Mouse (Mus musculus): Measurements from ENCODE around the gene Ralb. TPM values are rescaled to one million over a fixed set of nuclear protein-coding genes. Genes with fewer than 3 reads are reported as not detected.

Gene Ralb
- polyA plus RNA-seq, 1 experiment from 2014 or later: 130 TPM

GRCm38 (mm10) chr1:119438105-119438637 is 66.4 kb downstream of the Ralb start:
- H3K9me3 ChIP-seq (replicated peaks; ENCODE audit: control insufficient read depth, low read length): no peaks in the 10 kb centered on the region
- H3K4me3 ChIP-seq (ENCODE audit: low read length): no peak overlapping the region
- no peaks in the 10 kb centered on the region for H3K27me3 ChIP-seq (ENCODE audit: control insufficient read depth, insufficient read depth, low read length)
- no peak overlapping the region for H3K4me2 ChIP-seq (ENCODE audit: low read depth, low read length)
- 89% methylated on average over 9 of the region's 9 CpGs for WGBS
- H3K9ac ChIP-seq (ENCODE audit: low read length): no peak overlapping the region
- no peak overlapping the region for H3K27ac ChIP-seq (ENCODE audit: low read length)
- no peaks in the 10 kb centered on the region for H3K36me3 ChIP-seq (ENCODE audit: control insufficient read depth, insufficient read depth)
- ATAC-seq (replicated peaks; ENCODE audit: extremely low read depth, insufficient read depth, low FRiP score): no peak
- no peaks in the 10 kb centered on the region for H3K4me1 ChIP-seq (ENCODE audit: control insufficient read depth, insufficient read depth, low read length)

- Histone ChIP-seq H3K36me3 (ENCODE audit: control insufficient read depth, insufficient read depth) (no peaks in the 10 kb centered on the region), H3K27ac (ENCODE audit: low read length) (no peak overlapping the region), H3K27me3 (ENCODE audit: control insufficient read depth, insufficient read depth, low read length) (no peaks in the 10 kb centered on the region), H3K4me1 (ENCODE audit: control insufficient read depth, insufficient read depth, low read length) (no peaks in the 10 kb centered on the region), H3K4me2 (ENCODE audit: low read depth, low read length) (no peak overlapping the region), H3K9me3 (replicated peaks; ENCODE audit: control insufficient read depth, low read length) (no peaks in the 10 kb centered on the region), H3K4me3 (ENCODE audit: low read length) (no peak overlapping the region), H3K9ac (ENCODE audit: low read length) (no peak overlapping the region)
- 62% methylated on average over 6 of the region's 6 CpGs for WGBS
- no peak for ATAC-seq (replicated peaks; ENCODE audit: extremely low read depth, insufficient read depth, low FRiP score)
Observed at GRCm38 (mm10) chr1:119437401-119437800, 67.2 kb downstream of the Ralb start.

DNA sequence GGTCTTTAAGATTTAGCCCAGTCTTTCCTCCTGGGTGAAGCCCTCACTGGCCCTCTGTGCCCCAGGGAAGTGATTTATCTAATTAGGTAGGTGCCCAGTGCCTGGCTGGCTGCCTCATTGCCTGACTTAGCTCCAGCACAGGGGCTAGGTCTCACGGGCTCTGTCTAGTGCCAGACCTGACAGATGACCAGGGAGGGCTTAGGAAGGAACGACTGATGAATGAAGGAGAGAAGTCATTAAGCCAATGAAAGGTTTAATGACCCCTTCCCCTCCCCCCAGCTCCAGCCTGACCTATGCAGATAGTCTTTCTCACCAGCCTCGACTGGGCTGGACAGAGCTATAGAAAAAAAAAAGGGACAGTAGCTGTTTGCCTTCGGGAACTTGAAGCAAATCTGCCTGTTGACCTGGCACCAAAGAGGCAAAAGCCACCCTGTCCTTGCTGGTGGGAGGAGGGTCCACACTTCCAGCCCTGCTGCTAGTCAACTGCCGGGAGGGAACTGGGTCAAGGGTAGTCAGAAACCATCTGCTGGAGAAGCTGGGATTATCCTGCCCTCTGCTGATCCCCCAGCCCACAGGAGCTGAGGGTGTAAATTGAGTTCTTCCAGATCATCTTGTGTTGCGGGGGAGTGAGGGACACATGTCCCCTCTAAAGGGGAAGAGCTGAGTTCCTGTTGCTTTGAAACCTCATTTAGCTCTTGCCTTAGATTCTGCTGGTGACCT is 80.3 kb downstream of the Ralb start:
- H3K4me3 ChIP-seq (ENCODE audit: low read length): no peak overlapping the region
- WGBS: 16% methylated on average over 6 of the region's 6 CpGs
- no peak for ATAC-seq (replicated peaks; ENCODE audit: extremely low read depth, insufficient read depth, low FRiP score)

GRCm38 (mm10) chr1:119423510-119423909 is 81.1 kb downstream of the Ralb start:
- 7% methylated on average over 14 of the region's 14 CpGs for WGBS
- ATAC-seq (replicated peaks; ENCODE audit: extremely low read depth, insufficient read depth, low FRiP score): 0 out of 2 replicates have a peak, but pooled peaks have one; percentile 33
- Histone ChIP-seq H3K36me3 (ENCODE audit: control insufficient read depth, insufficient read depth) (no peaks in the 10 kb centered on the region), H3K27ac (ENCODE audit: low read length) (no peak overlapping the region), H3K27me3 (ENCODE audit: control insufficient read depth, insufficient read depth, low read length) (peaks cover 51% of the 10 kb centered on the region), H3K9me3 (replicated peaks; ENCODE audit: control insufficient read depth, low read length) (no peaks in the 10 kb centered on the region), H3K9ac (ENCODE audit: low read length) (no peak overlapping the region), H3K4me3 (ENCODE audit: low read length) (no peak overlapping the region), H3K4me1 (ENCODE audit: control insufficient read depth, insufficient read depth, low read length) (peaks cover 16% of the 10 kb centered on the region), H3K4me2 (ENCODE audit: low read depth, low read length) (no peak overlapping the region)

More for the DNA sequence above, 80.3 kb downstream of the Ralb start:
- H3K4me2 ChIP-seq (ENCODE audit: low read depth, low read length): no peak overlapping the region
- H3K36me3 ChIP-seq (ENCODE audit: control insufficient read depth, insufficient read depth): no peaks in the 10 kb centered on the region
- peaks cover 43% of the 10 kb centered on the region for H3K27me3 ChIP-seq (ENCODE audit: control insufficient read depth, insufficient read depth, low read length)
- no peak overlapping the region for H3K27ac ChIP-seq (ENCODE audit: low read length)
- H3K9me3 ChIP-seq (replicated peaks; ENCODE audit: control insufficient read depth, low read length): no peaks in the 10 kb centered on the region
- H3K9ac ChIP-seq (ENCODE audit: low read length): no peak overlapping the region
- H3K4me1 ChIP-seq (ENCODE audit: control insufficient read depth, insufficient read depth, low read length): peaks cover 13% of the 10 kb centered on the region; the same call in 1 of the 2 replicates

DNA sequence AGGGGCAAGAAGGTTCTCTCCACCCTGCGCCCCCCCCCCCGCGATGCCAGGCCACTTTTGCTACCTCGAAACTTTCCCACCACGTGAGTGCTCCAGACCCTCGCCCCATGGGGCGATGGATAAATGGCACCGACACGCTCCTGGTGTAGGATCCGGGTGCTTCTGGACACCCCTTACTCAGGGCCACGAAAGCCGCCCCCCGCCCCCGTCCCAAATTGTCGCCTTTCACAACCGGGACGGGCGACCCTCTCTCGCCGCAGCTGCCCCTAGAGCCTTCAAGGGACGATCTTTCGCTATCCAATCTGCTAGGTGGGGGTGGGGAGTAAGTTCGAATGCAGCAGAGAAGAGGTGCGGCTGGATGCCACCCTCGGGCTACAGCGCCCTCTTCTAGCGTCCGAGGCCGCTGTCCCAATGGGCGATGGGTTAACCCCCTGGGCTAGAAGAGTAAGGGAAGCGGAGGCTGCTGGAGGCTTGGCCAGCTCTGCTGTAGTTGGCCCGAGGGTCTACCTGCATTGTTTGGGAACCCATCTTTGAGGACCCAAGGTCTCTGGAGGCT is 82.1 kb downstream of the Ralb start:
- Histone ChIP-seq H3K9ac (ENCODE audit: low read length) (peak overlapping the region; percentile 69), H3K4me2 (ENCODE audit: low read depth, low read length) (peak overlapping the region; percentile 100), H3K9me3 (replicated peaks; ENCODE audit: control insufficient read depth, low read length) (no peaks in the 10 kb centered on the region), H3K27ac (ENCODE audit: low read length) (no peak overlapping the region), H3K36me3 (ENCODE audit: control insufficient read depth, insufficient read depth) (no peaks in the 10 kb centered on the region), H3K4me1 (ENCODE audit: control insufficient read depth, insufficient read depth, low read length) (peaks cover 16% of the 10 kb centered on the region), H3K27me3 (ENCODE audit: control insufficient read depth, insufficient read depth, low read length) (peaks cover 61% of the 10 kb centered on the region), H3K4me3 (ENCODE audit: low read length) (peak overlapping the region; percentile 78)
- ATAC-seq (replicated peaks; ENCODE audit: extremely low read depth, insufficient read depth, low FRiP score): no peak
- WGBS: 1% methylated on average over 30 of the region's 32 CpGs

DNA sequence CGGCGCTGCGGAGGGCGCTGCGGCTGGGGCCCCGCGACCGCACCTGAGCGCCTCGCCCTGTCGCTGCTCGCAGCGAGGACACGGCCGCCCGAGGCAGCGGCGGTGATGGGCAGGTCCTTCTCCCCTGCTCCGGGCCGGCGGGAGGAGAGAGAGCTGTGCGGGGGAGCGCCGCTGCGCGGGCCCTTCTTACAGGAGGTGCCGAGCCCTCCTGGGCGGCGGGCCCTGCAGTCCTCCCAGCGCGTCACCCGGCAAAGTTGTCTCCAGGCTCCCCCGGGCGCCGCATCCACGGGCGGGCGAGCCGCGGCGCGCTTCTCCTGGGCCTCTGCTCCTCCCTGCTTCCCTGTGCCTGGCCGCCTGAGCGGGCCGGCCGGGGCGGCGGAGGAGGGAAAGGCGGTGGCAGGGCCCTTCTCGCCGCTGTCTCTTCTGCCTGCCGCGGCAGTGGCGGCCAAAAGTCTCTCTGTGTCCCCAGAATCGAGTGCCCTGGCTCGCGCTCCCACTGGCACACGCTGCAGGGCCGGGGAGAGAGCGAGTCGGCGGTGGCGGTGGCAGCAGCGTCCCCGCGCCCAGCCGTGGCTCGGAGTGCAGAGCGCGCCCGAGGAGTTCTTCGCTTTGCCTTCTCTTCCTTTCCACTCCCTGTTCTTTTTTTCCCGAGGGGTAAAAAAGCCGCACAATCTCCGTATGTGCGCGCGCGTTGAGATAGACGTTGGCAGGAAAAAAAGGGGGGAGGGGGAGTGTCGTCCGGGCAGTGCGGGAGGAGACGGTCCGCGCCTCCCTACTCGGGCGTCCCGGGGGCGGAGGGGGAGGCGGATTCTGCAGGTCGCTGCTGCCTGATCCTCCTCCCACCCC is 82.8 kb downstream of the Ralb start, which contains the start of gene Inhbb:
Gene Inhbb, minus strand, starts transcription at position 673 of the 846 bp plus-strand sequence.
- H3K4me1 ChIP-seq (ENCODE audit: control insufficient read depth, insufficient read depth, low read length): peaks cover 16% of the 10 kb centered on the region
- no peak within 1 kb of the TSS for H3K27ac ChIP-seq (ENCODE audit: low read length)
- ATAC-seq (replicated peaks; ENCODE audit: extremely low read depth, insufficient read depth, low FRiP score): peak; percentile 24; the same call in 1 of the 2 replicates
- H3K9me3 ChIP-seq (replicated peaks; ENCODE audit: control insufficient read depth, low read length): no peaks in the 10 kb centered on the region
- peak within 1 kb of the TSS; percentile 69 for H3K9ac ChIP-seq (ENCODE audit: low read length)
- peak within 1 kb of the TSS; percentile 100 for H3K4me2 ChIP-seq (ENCODE audit: low read depth, low read length)
- WGBS: under 1% methylated on average over 74 of the region's 92 CpGs
- H3K36me3 ChIP-seq (ENCODE audit: control insufficient read depth, insufficient read depth): no peaks in the 10 kb centered on the region
- H3K4me3 ChIP-seq (ENCODE audit: low read length): peak within 1 kb of the TSS; percentile 78
- peaks cover 68% of the 10 kb centered on the region for H3K27me3 ChIP-seq (ENCODE audit: control insufficient read depth, insufficient read depth, low read length)

DNA sequence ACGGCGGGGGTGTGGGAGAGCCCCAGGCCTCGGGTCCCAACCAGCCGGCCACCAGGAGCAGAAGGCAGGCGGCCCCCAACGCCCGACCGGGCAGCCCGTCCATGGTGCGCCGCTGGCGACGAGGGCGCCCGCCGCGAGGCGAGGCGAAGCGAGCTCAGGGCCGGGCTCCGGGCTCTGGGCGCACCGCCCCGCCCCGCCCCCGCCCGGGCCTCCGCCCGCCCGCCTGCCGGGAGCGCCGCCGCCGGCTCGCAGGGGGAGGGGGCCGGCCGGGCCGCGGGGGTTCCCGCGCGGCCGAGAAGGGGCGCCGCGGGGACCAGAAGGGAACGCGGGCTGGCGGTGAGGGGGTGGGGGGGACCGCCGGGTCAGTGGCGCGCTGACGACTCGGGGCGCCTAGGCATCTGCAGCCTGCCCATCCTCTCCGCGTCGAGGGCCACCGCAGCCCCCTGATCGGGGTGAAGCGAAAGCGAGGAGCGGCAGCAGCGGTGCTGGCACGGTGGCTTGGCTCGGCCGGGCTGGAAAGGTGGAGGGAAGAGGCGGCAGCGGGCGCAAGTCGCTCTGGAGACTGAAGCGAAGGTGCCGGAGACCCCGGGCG is 83.5 kb downstream of the Ralb start:
- Histone ChIP-seq H3K4me3 (ENCODE audit: low read length) (peak overlapping the region; percentile 78), H3K4me2 (ENCODE audit: low read depth, low read length) (peak overlapping the region; percentile 100), H3K9ac (ENCODE audit: low read length) (peak overlapping the region; percentile 69), H3K4me1 (ENCODE audit: control insufficient read depth, insufficient read depth, low read length) (peaks cover 16% of the 10 kb centered on the region), H3K27me3 (ENCODE audit: control insufficient read depth, insufficient read depth, low read length) (peaks cover 73% of the 10 kb centered on the region), H3K27ac (ENCODE audit: low read length) (no peak overlapping the region), H3K36me3 (ENCODE audit: control insufficient read depth, insufficient read depth) (no peaks in the 10 kb centered on the region), H3K9me3 (replicated peaks; ENCODE audit: control insufficient read depth, low read length) (no peaks in the 10 kb centered on the region)
- 0% methylated on average over 52 of the region's 78 CpGs for WGBS
- peak; percentile 63 for ATAC-seq (replicated peaks; ENCODE audit: extremely low read depth, insufficient read depth, low FRiP score)

All from heart, embryonic 16.5 days (tissue).